Mouse (Mus musculus) MEL (cell line): ENCODE measurements around the gene Gm42420. TPM values are rescaled to one million over a fixed set of nuclear protein-coding genes. Genes with fewer than 3 reads are reported as not detected.

Experiments
- DNase-seq: peaks from one replicate; pipeline ENCODE4 v3.0.0; 2011; ENCODE audit warnings: low read depth, low spot score
- H3K27ac ChIP-seq: 2 replicates; pipeline ENCODE4 v1.5.1; 2012; ENCODE audit warnings: low read depth, mild to moderate bottlenecking, control low read depth, low read length, moderate library complexity; ENCODE audit not compliant: control insufficient read depth
- H3K27me3 ChIP-seq, 2 experiments: fragments of 150-350 bp in 1 of 2; sonication (generic) in 1 of 2; 2 replicates each; pipeline ENCODE4 v1.6.1; 2012; ENCODE audit warnings: low read length in 2 of 2, mild to moderate bottlenecking in 2 of 2, improper control_type of control experiment in 1 of 2, moderate library complexity in 1 of 2; ENCODE audit not compliant: insufficient read depth in 2 of 2, control insufficient read depth in 1 of 2
- H3K36me3 ChIP-seq, 2 experiments: 2 replicates each; pipeline ENCODE4 v1.6.1; 2012 to 2014; ENCODE audit warnings: low read length in 2 of 2, improper control_type of control experiment in 1 of 2, inconsistent platforms in 1 of 2, mild to moderate bottlenecking in 1 of 2; ENCODE audit not compliant: insufficient read depth in 2 of 2, control insufficient read depth in 1 of 2
- H3K4me1 ChIP-seq, 2 experiments: fragments of 150-350 bp in 1 of 2; sonication (generic) in 1 of 2; 2 replicates each; pipeline ENCODE4 v1.6.1; 2012; ENCODE audit warnings: low read length in 2 of 2, improper control_type of control experiment in 1 of 2, mild to moderate bottlenecking in 1 of 2; ENCODE audit not compliant: insufficient read depth in 2 of 2, control insufficient read depth in 1 of 2
- H3K4me3 ChIP-seq, 2 experiments: fragments of 150-350 bp in 1 of 2; sonication (generic) in 1 of 2; 2 replicates each; pipeline ENCODE4 v1.5.1; 2012; ENCODE audit warnings: low read depth in 2 of 2, low read length in 2 of 2, mild to moderate bottlenecking in 2 of 2, moderate library complexity in 2 of 2, control low read depth in 1 of 2, improper control_type of control experiment in 1 of 2; ENCODE audit not compliant: control insufficient read depth in 1 of 2, insufficient read depth in 1 of 2
- H3K79me2 ChIP-seq: 2 replicates; pipeline ENCODE4 v1.6.1; 2012; ENCODE audit warnings: mild to moderate bottlenecking, low read length, moderate library complexity; ENCODE audit not compliant: control insufficient read depth, poor library complexity, insufficient read depth
- H3K9ac ChIP-seq: 2 replicates; pipeline ENCODE4 v1.6.1; 2012; ENCODE audit warnings: low read depth, mild to moderate bottlenecking, control low read depth, low read length, moderate library complexity; ENCODE audit not compliant: control insufficient read depth, poor library complexity, severe bottlenecking
- H3K9me3 ChIP-seq: fragments of 150-350 bp; sonication (generic); replicated peaks from 2 replicates; pipeline ENCODE4 v1.6.1; 2012; ENCODE audit warnings: mild to moderate bottlenecking, low read length, improper control_type of control experiment, moderate library complexity; ENCODE audit not compliant: insufficient read depth
- CHD1 ChIP-seq: IDR thresholded peaks from 2 replicates; pipeline ENCODE4 v1.6.1; 2012; ENCODE audit warnings: low read depth, mild to moderate bottlenecking, inconsistent platforms, low read length, improper control_type of control experiment
- CHD2 ChIP-seq: IDR thresholded peaks from 2 replicates; pipeline ENCODE4 v1.6.1; 2011; ENCODE audit warnings: low read length, improper control_type of control experiment
- CTCF ChIP-seq, 3 experiments: IDR thresholded peaks in 2 of 3; conservative IDR thresholded peaks in 1 of 3; 2 replicates each; pipeline ENCODE4 v1.5.1; 2011 to 2012; ENCODE audit warnings: low read length in 3 of 3, low read depth in 2 of 3, mild to moderate bottlenecking in 2 of 3, improper control_type of control experiment in 1 of 3, inconsistent platforms in 1 of 3, mixed read lengths in 1 of 3, moderate library complexity in 1 of 3; ENCODE audit not compliant: control insufficient read depth in 1 of 3, insufficient read depth in 1 of 3, poor library complexity in 1 of 3, severe bottlenecking in 1 of 3
- E2F4 ChIP-seq: IDR thresholded peaks from 2 replicates; pipeline ENCODE4 v1.6.1; 2011; ENCODE audit warnings: low read depth, low read length, improper control_type of control experiment, borderline replicate concordance
- ELF1 ChIP-seq: IDR thresholded peaks from 2 replicates; pipeline ENCODE4 v1.6.1; 2014; ENCODE audit warnings: low read depth, mild to moderate bottlenecking, inconsistent platforms, low read length, improper control_type of control experiment, moderate library complexity
- ETS1 ChIP-seq: IDR thresholded peaks from 2 replicates; pipeline ENCODE4 v1.6.1; 2012; ENCODE audit warnings: low read depth, mild to moderate bottlenecking, inconsistent platforms, low read length, improper control_type of control experiment, moderate library complexity
- GATA1 ChIP-seq: IDR thresholded peaks from 2 replicates; pipeline ENCODE4 v1.6.1; 2011; ENCODE audit warnings: low read depth, low read length, improper control_type of control experiment
- HCFC1 ChIP-seq: IDR thresholded peaks from 2 replicates; pipeline ENCODE4 v1.6.1; 2012; ENCODE audit warnings: low read depth, mild to moderate bottlenecking, inconsistent platforms, low read length, improper control_type of control experiment, moderate library complexity
- KAT2A ChIP-seq: conservative IDR thresholded peaks from 2 replicates; pipeline ENCODE4 v1.6.1; 2012; ENCODE audit warnings: low read depth, low read length, improper control_type of control experiment, inconsistent platforms
- MAFK ChIP-seq: IDR thresholded peaks from 2 replicates; pipeline ENCODE4 v1.6.1; 2011; ENCODE audit warnings: low read depth, mild to moderate bottlenecking, low read length, improper control_type of control experiment, borderline replicate concordance
- MAX ChIP-seq: IDR thresholded peaks from 2 replicates; pipeline ENCODE4 v1.6.1; 2011; ENCODE audit warnings: low read length, improper control_type of control experiment
- MAZ ChIP-seq: IDR thresholded peaks from 2 replicates; pipeline ENCODE4 v1.6.1; 2012; ENCODE audit warnings: low read depth, mild to moderate bottlenecking, inconsistent platforms, low read length, improper control_type of control experiment
- MEF2A ChIP-seq: IDR thresholded peaks from 2 replicates; pipeline ENCODE4 v1.6.1; 2014; ENCODE audit warnings: low read depth, mild to moderate bottlenecking, inconsistent platforms, low read length, improper control_type of control experiment; ENCODE audit not compliant: poor library complexity, insufficient replicate concordance, severe bottlenecking; ENCODE audit errors: extremely low read depth
- NELFE ChIP-seq: IDR thresholded peaks from 2 replicates; pipeline ENCODE4 v1.6.1; 2011; ENCODE audit warnings: low read depth, low read length, improper control_type of control experiment
- NRF1 ChIP-seq: IDR thresholded peaks from 2 replicates; pipeline ENCODE4 v1.6.1; 2014; ENCODE audit warnings: low read depth, mild to moderate bottlenecking, inconsistent platforms, low read length, improper control_type of control experiment, moderate library complexity; ENCODE audit not compliant: poor library complexity, insufficient read depth, severe bottlenecking
- POLR2A ChIP-seq, 2 experiments: IDR thresholded peaks; 2 replicates each; pipeline ENCODE4 v1.6.1; 2011 to 2012; ENCODE audit warnings: low read length in 2 of 2, mild to moderate bottlenecking in 2 of 2, control low read depth in 1 of 2, improper control_type of control experiment in 1 of 2, low read depth in 1 of 2, moderate library complexity in 1 of 2; ENCODE audit not compliant: control insufficient read depth in 1 of 2, insufficient read depth in 1 of 2, poor library complexity in 1 of 2
- POLR2AphosphoS2 ChIP-seq: IDR thresholded peaks from 2 replicates; pipeline ENCODE4 v1.6.1; 2011; ENCODE audit warnings: low read length, improper control_type of control experiment
- RAD21 ChIP-seq: IDR thresholded peaks from 2 replicates; pipeline ENCODE4 v1.6.1; 2011; ENCODE audit warnings: mild to moderate bottlenecking, low read depth, low read length, improper control_type of control experiment
- SIN3A ChIP-seq: IDR thresholded peaks from 2 replicates; pipeline ENCODE4 v1.6.1; 2012; ENCODE audit warnings: low read length, improper control_type of control experiment, inconsistent platforms
- TAL1 ChIP-seq: IDR thresholded peaks from 2 replicates; pipeline ENCODE4 v1.6.1; 2012; ENCODE audit warnings: mild to moderate bottlenecking, inconsistent platforms, low read length, moderate library complexity, mixed read lengths
- TBP ChIP-seq: IDR thresholded peaks from 2 replicates; pipeline ENCODE4 v1.8.0; 2011; ENCODE audit warnings: low read depth, low read length, improper control_type of control experiment
- TCF12 ChIP-seq: IDR thresholded peaks from 2 replicates; pipeline ENCODE4 v1.6.1; 2014; ENCODE audit warnings: low read depth, mild to moderate bottlenecking, inconsistent platforms, low read length, improper control_type of control experiment, moderate library complexity
- USF1 ChIP-seq: IDR thresholded peaks from 2 replicates; pipeline ENCODE4 v1.6.1; 2014; ENCODE audit warnings: low read depth, mild to moderate bottlenecking, inconsistent platforms, low read length, improper control_type of control experiment, moderate library complexity
- USF2 ChIP-seq, 2 experiments: IDR thresholded peaks; 2 replicates each; pipeline ENCODE4 v1.6.1; 2011 to 2012; ENCODE audit warnings: improper control_type of control experiment in 2 of 2, low read length in 2 of 2, borderline replicate concordance in 1 of 2, inconsistent platforms in 1 of 2, low read depth in 1 of 2, mild to moderate bottlenecking in 1 of 2; ENCODE audit not compliant: insufficient read depth in 1 of 2
- ZC3H11A ChIP-seq: IDR thresholded peaks from 2 replicates; pipeline ENCODE4 v1.6.1; 2012; ENCODE audit warnings: low read depth, mild to moderate bottlenecking, inconsistent platforms, low read length, improper control_type of control experiment
- ZKSCAN1 ChIP-seq: IDR thresholded peaks from 2 replicates; pipeline ENCODE4 v1.6.1; 2012; ENCODE audit warnings: low read depth, mild to moderate bottlenecking, inconsistent platforms, low read length, improper control_type of control experiment, moderate library complexity
- ZNF384 ChIP-seq: IDR thresholded peaks from 2 replicates; pipeline ENCODE4 v1.6.1; 2012; ENCODE audit warnings: low read depth, mild to moderate bottlenecking, inconsistent platforms, low read length, improper control_type of control experiment
- polyA plus RNA-seq, 2 experiments: library from polyadenylated mRNA; stranded (reverse) in 1 of 2; unstranded in 1 of 2; fragments of >175 nt in 1 of 2; fragments of >200 nt in 1 of 2; gene quantifications; 2 replicates each; pipeline versions ENCODE4 v1.2.1 to v1.2.4; 2012; ENCODE audit warnings: low replicate concordance in 2 of 2, low read depth in 1 of 2; ENCODE audit not compliant: insufficient read length in 2 of 2, insufficient read depth in 1 of 2, missing spikeins in 1 of 2
- total RNA-seq: library from RNA; depleted of rRNA; stranded (reverse); fragments of 300-350 nt; gene quantifications from 2 replicates; pipeline ENCODE4 v1.2.3, GENCODE M21; 2012

Gene Gm42420
- total and polyA plus RNA-seq, 3 experiments = 1.5 to 1.9 TPM; not detected in 1

DNA sequence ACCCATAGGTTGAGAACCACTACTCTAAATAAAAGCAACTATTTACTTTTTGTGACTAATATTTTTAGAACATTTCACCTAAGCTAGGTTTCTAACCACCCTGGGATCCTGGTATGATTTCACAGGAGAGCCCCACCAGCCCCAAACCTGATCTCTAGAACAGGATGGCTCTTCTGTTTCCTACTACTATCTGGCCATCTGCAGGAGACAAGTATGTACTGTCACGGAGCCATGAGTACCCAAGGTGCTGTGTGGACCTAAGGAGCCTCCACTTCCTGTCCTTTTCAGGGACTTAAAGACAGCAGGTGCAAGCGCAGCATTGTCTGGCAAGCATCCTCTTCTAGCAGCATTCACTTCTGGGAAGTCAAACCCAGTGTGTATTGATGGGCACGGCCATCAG, 16.3 kb downstream of the Gm42420 start:
- Histone ChIP-seq H3K9ac (no peak overlapping the region), H3K27ac (no peak overlapping the region), H3K9me3 (no peaks in the 10 kb centered on the region), H3K27me3 (no peaks in the 10 kb centered on the region), H3K4me3 (no peak overlapping the region), H3K79me2 (no peaks in the 10 kb centered on the region), H3K36me3 (peaks cover 0 to 13% of the 10 kb centered on the region in 2 experiments; a peak in 2 of 4 replicates), H3K4me1 (no peaks in the 10 kb centered on the region)
- TF ChIP-seq SIN3A (no peak), USF1 (no peak), RAD21 (no peak), MAX (no peak), ETS1 (no peak), GATA1 (no peak), CHD2 (no peak), CTCF (IDR thresholded peaks at IDR 0.05 in 2 of 3, conservative IDR thresholded peaks at IDR 0.05 in 1 of 3; ENCODE audit: control insufficient read depth in 1 of 3, insufficient read depth in 1 of 3, low read depth in 2 of 3, low read length in 3 of 3, poor library complexity in 1 of 3, severe bottlenecking in 1 of 3) (no peak), MAFK (no peak), TBP (no peak), NRF1 (no peak)
- no peak for DNase-seq

- no peak for DNase-seq
- Histone ChIP-seq H3K9me3 (no peaks in the 10 kb centered on the region), H3K4me1 (peaks cover 0 to 2% of the 10 kb centered on the region in 2 experiments; a peak in 1 of 4 replicates), H3K27me3 (no peaks in the 10 kb centered on the region), H3K27ac (no peak overlapping the region), H3K36me3 (peaks cover 0 to 5% of the 10 kb centered on the region in 2 experiments; a peak in 3 of 4 replicates), H3K79me2 (no peaks in the 10 kb centered on the region), H3K4me3 (no peak overlapping the region), H3K9ac (no peak overlapping the region)
- TF ChIP-seq NELFE = no peak
- TF ChIP-seq MAZ = no peak
- no peak for TF ChIP-seq CHD1
- no peak for TF ChIP-seq E2F4
- no peak for TF ChIP-seq ETS1
- TF ChIP-seq CHD2 = no peak
- no peak for TF ChIP-seq KAT2A
- TF ChIP-seq GATA1 = no peak
Observed at GRCm38 (mm10) chr6:39604565-39604964, 19.0 kb downstream of the Gm42420 start.

GRCm38 (mm10) chr6:39606056-39606455, 20.5 kb downstream of the Gm42420 start:
- H3K36me3 ChIP-seq = no peaks in the 10 kb centered on the region; a peak in 1 of 4 replicates

More at GRCm38 (mm10) chr6:39606056-39606455, 20.5 kb downstream of the Gm42420 start:
- peaks cover 0 to 2% of the 10 kb centered on the region in 2 experiments; a peak in 1 of 4 replicates for H3K4me1 ChIP-seq
- H3K27me3 ChIP-seq = no peaks in the 10 kb centered on the region
- TF ChIP-seq POLR2A (IDR thresholded peaks at IDR 0.05; ENCODE audit: control insufficient read depth in 1 of 2, insufficient read depth in 1 of 2, low read depth in 1 of 2, low read length in 2 of 2, poor library complexity in 1 of 2) (no peak), ZC3H11A (no peak), TCF12 (no peak), ZKSCAN1 (no peak), MAFK (no peak), ETS1 (no peak), ZNF384 (no peak), GATA1 (no peak), TAL1 (no peak), USF2 (IDR thresholded peaks at IDR 0.05; ENCODE audit: borderline replicate concordance in 1 of 2, insufficient read depth in 1 of 2, low read depth in 1 of 2, low read length in 2 of 2) (no peak), POLR2AphosphoS2 (no peak), CHD2 (no peak), MEF2A (no peak), HCFC1 (no peak), ELF1 (no peak)
- no peak overlapping the region for H3K27ac ChIP-seq
- no peak overlapping the region for H3K4me3 ChIP-seq
- no peaks in the 10 kb centered on the region for H3K9me3 ChIP-seq
- DNase-seq = no peak
- H3K9ac ChIP-seq = no peak overlapping the region
- H3K79me2 ChIP-seq = no peaks in the 10 kb centered on the region
